Mouse (Mus musculus) olfactory bulb, adult 2 months (tissue): Measurements from ENCODE around the gene Myadml2.

Experiments used
- CTCF ChIP-seq: fragments of 200-500 bp; IDR thresholded peaks from 2 replicates; pipeline ENCODE4 v1.5.1; 2012; ENCODE audit warnings: low read depth, mild to moderate bottlenecking, low read length, moderate library complexity; ENCODE audit not compliant: insufficient read depth
- POLR2A ChIP-seq: fragments of 200-500 bp; IDR thresholded peaks from 2 replicates; pipeline ENCODE4 v1.6.1; 2012; ENCODE audit warnings: mild to moderate bottlenecking, low read depth, low read length, moderate library complexity; ENCODE audit not compliant: insufficient read depth

DNA sequence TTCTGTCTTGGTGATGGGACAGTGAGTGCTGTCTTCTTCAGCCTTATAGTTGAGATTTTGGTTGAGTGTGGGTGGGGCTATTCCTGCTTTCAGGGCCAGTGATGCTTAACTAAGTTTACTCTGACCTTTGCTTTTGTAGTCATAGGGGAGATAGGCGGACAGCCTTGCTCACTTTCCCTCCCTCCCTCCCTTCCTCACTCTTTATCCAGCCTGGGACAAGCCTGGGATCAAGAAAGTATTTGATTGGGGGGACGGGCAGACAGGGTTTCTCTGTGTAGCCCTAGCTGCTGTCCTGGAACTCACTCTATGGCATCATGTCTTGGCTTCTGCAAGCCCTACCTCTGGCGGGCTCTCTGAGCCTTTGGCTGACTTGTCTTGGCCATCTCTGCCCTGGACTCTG is 45.5 kb upstream of the Myadml2 start:
- no peak for TF ChIP-seq CTCF
- no peak for TF ChIP-seq POLR2A
